Mouse (Mus musculus): ENCODE results near the gene Map3k7cl.

DNA sequence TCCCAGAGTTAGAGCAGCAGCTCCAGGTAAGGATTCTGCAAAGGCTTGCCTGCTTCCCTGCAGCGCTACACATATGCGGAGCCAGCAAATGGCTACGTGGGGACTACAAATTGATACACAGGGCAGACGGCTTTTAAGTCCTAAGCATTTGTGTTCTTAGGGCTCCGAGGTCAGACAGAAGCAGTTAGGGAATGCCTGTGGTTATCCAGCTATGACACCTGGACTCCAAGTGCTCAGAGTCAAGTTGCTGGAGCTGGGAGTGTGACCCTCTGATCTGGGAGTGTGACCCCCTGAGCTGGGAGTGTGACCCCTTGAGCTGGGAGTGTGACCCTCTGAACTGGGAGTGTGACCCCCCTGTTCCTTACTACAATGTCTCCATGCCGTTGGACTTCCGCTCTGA, 17.2 kb downstream of the Map3k7cl start:
- TF ChIP-seq MYOD1 (IDR thresholded peaks at IDR 0.05; ENCODE audit: control insufficient read depth in 1 of 3, insufficient read length in 2 of 3, low read depth in 2 of 3) (peak in 1 of 3 experiments; percentile 17), USF1 (IDR thresholded peaks at IDR 0.05; ENCODE audit: low read depth) (no peak), POLR2A (IDR thresholded peaks at IDR 0.05; ENCODE audit: insufficient read length, low read depth) (no peak), SRF (IDR thresholded peaks at IDR 0.05; ENCODE audit: control insufficient read depth, insufficient read length, low read depth) (no peak), E2F4 (IDR thresholded peaks at IDR 0.05; ENCODE audit: insufficient read depth) (no peak), MAX (IDR thresholded peaks at IDR 0.05; ENCODE audit: low read depth) (no peak), TCF12 (IDR thresholded peaks at IDR 0.05; ENCODE audit: insufficient read depth, poor library complexity, severe bottlenecking) (peak; percentile 11), MYOG (IDR thresholded peaks at IDR 0.05; ENCODE audit: control insufficient read depth in 1 of 3, insufficient read depth in 1 of 3, insufficient read length in 2 of 3, low read depth in 2 of 3) (no peak), POLR2AphosphoS2 (IDR thresholded peaks at IDR 0.05; ENCODE audit: insufficient read length, low read depth) (no peak), TCF3 (IDR thresholded peaks at IDR 0.05; ENCODE audit: insufficient read length, low read depth) (no peak)
